Mouse (Mus musculus): ENCODE results near the gene Ptprd.

- TF ChIP-seq FLI1 (IDR thresholded peaks at IDR 0.05; ENCODE audit: low read length) = no peak
- no peak for TF ChIP-seq GATA1 (IDR thresholded peaks at IDR 0.05; ENCODE audit: borderline replicate concordance, low read length)
Observed at GRCm38 (mm10) chr4:76286016-76286415, 1925.7 kb downstream of the Ptprd start.
